In genomic region chr2:127889979-127890378, GRCm38 (mm10) we compare ENCODE assay signal across 16 mouse cellular contexts. TPM values are rescaled to one million over a fixed set of nuclear protein-coding genes. Genes with fewer than 3 reads are reported as not detected.
DNase-seq lines count a peak whose midpoint lies in the region; ATAC-seq and TF ChIP-seq lines count a peak whose summit lies in the region.
"Had no signal": no experiment of that assay in that cellular context is flagged by ENCODE, and none has a peak within 500 bp of the region (broad histone marks: within the 10 kb centered on the region; RNA-seq: fewer than 3 reads in every experiment).

No protein-coding gene starts in this region.

- H3K4me1 ChIP-seq in lung, postnatal 0 days (ENCODE audit: insufficient read depth, low read depth, low read length): peaks cover 10% of the 10 kb centered on the region; the same call in 1 of the 2 replicates
- 0 out of 2 replicates have a peak, but pooled peaks cover 5% of the 10 kb centered on the region for H3K4me1 ChIP-seq in intestine, postnatal 0 days (replicated peaks; ENCODE audit: control insufficient read depth, insufficient read depth, low read length)
- peaks cover 3% of the 10 kb centered on the region for H3K4me1 ChIP-seq in stomach, postnatal 0 days (replicated peaks; ENCODE audit: control insufficient read depth, insufficient read depth)
- H3K4me1 ChIP-seq: embryonic facial prominence, embryonic 12.5 days; hindbrain, embryonic 12.5 days had no signal

- WGBS in lung, postnatal 0 days: 63% methylated on average over 5 of the region's 5 CpGs
- WGBS in intestine, postnatal 0 days: 62% methylated on average over 5 of the region's 5 CpGs
- 82% methylated on average over 5 of the region's 5 CpGs for WGBS in stomach, postnatal 0 days

- H3K27ac ChIP-seq in gastrocnemius, adult 2 months: peak overlapping the region; percentile 39; the same call in 1 of the 2 replicates
- peak overlapping the region; percentile 20; the same call in 1 of the 2 replicates for H3K27ac ChIP-seq in lung, postnatal 0 days (ENCODE audit: low read length)
- H3K27ac ChIP-seq in intestine, postnatal 0 days (ENCODE audit: low read depth, low read length): peak overlapping the region; percentile 54
- H3K27ac ChIP-seq in stomach, postnatal 0 days (replicated peaks): peak overlapping the region; percentile 4; the same call in 1 of the 2 replicates
- H3K27ac ChIP-seq: embryonic facial prominence, embryonic 12.5 days; heart, embryonic 13.5 days; hindbrain, embryonic 12.5 days had no signal

- no peak overlapping the region for H3K4me2 ChIP-seq in lung, postnatal 0 days (replicated peaks; ENCODE audit: low read depth, low read length)
- no peak overlapping the region for H3K4me2 ChIP-seq in intestine, postnatal 0 days (replicated peaks; ENCODE audit: low read depth)
- no peak overlapping the region for H3K4me2 ChIP-seq in stomach, postnatal 0 days (replicated peaks; ENCODE audit: low read depth)
- H3K4me2 ChIP-seq: embryonic facial prominence, embryonic 12.5 days; heart, embryonic 13.5 days; hindbrain, embryonic 12.5 days had no signal

- TF ChIP-seq CTCF in gastrocnemius, adult 2 months (IDR thresholded peaks at IDR 0.05): no peak
- TF ChIP-seq CTCF in lung, postnatal 0 days (IDR thresholded peaks at IDR 0.05): no peak
- no peak for TF ChIP-seq CTCF in intestine, postnatal 0 days (IDR thresholded peaks at IDR 0.05; ENCODE audit: low read depth)
- TF ChIP-seq CTCF in stomach, postnatal 0 days (IDR thresholded peaks at IDR 0.05; ENCODE audit: low read depth): no peak

- no peak for ATAC-seq in lung, postnatal 0 days
- no peak for ATAC-seq in intestine, postnatal 0 days
- ATAC-seq in stomach, postnatal 0 days (ENCODE audit: low FRiP score, low TSS enrichment): no peak

- no peaks in the 10 kb centered on the region for H3K27me3 ChIP-seq in lung, postnatal 0 days (replicated peaks; ENCODE audit: insufficient read depth, low read length)
- peaks cover 15% of the 10 kb centered on the region for H3K27me3 ChIP-seq in intestine, postnatal 0 days (replicated peaks; ENCODE audit: control insufficient read depth, insufficient read depth, low read length)
- H3K27me3 ChIP-seq in stomach, postnatal 0 days (ENCODE audit: control insufficient read depth, insufficient read depth, low read length): no peaks in the 10 kb centered on the region
- H3K27me3 ChIP-seq: embryonic facial prominence, embryonic 12.5 days had no signal

- DNase-seq in gastrocnemius, adult 2 months: no peak
- no peak for DNase-seq in gastrocnemius, postnatal 10 days
- DNase-seq in lung, postnatal 0 days (ENCODE audit: low spot score): no peak
- DNase-seq in lung, postnatal 10 days: no peak
- no peak for DNase-seq in stomach, postnatal 0 days (ENCODE audit: low spot score)
- no peak for DNase-seq in spleen, adult 12 weeks (ENCODE audit: low spot score)
- no peak for DNase-seq in cerebellum, adult 11 months

- intact Hi-C loops in gastrocnemius, adult 2 months (cut with DNase I): loop anchor here (1.0 to 2.0 kb wide), 3 partner anchors 232 to 683 kb away; no protein-coding TSS in a partner anchor

- no peaks in the 10 kb centered on the region for H3K9me3 ChIP-seq in lung, postnatal 0 days (ENCODE audit: low read length)
- H3K9me3 ChIP-seq in intestine, postnatal 0 days (ENCODE audit: control insufficient read depth): no peaks in the 10 kb centered on the region
- no peaks in the 10 kb centered on the region for H3K9me3 ChIP-seq in stomach, postnatal 0 days (ENCODE audit: control insufficient read depth, low read length)
- H3K9me3 ChIP-seq: embryonic facial prominence, embryonic 12.5 days; heart, embryonic 13.5 days; hindbrain, embryonic 12.5 days had no signal

- TF ChIP-seq EP300 in lung, postnatal 0 days (IDR thresholded peaks at IDR 0.05): no peak
- no peak for TF ChIP-seq EP300 in stomach, postnatal 0 days (optimal IDR thresholded peaks at IDR 0.05)

- no peak overlapping the region for H3K9ac ChIP-seq in lung, postnatal 0 days (replicated peaks; ENCODE audit: low read depth)
- no peak overlapping the region for H3K9ac ChIP-seq in intestine, postnatal 0 days (ENCODE audit: low read depth, low read length)
- no peak overlapping the region for H3K9ac ChIP-seq in stomach, postnatal 0 days (ENCODE audit: low read length)
- H3K9ac ChIP-seq: embryonic facial prominence, embryonic 12.5 days; heart, embryonic 13.5 days; hindbrain, embryonic 12.5 days had no signal

- H3K36me3 ChIP-seq in lung, postnatal 0 days (ENCODE audit: insufficient read depth, low read length): no peaks in the 10 kb centered on the region
- H3K36me3 ChIP-seq in intestine, postnatal 0 days (ENCODE audit: control insufficient read depth, insufficient read depth): no peaks in the 10 kb centered on the region
- no peaks in the 10 kb centered on the region for H3K36me3 ChIP-seq in stomach, postnatal 0 days (ENCODE audit: control insufficient read depth, insufficient read depth, low read length)
- H3K36me3 ChIP-seq: embryonic facial prominence, embryonic 12.5 days; heart, embryonic 13.5 days; hindbrain, embryonic 12.5 days had no signal

- H3K4me3 ChIP-seq in gastrocnemius, adult 2 months: no peak overlapping the region
- H3K4me3 ChIP-seq in lung, postnatal 0 days (ENCODE audit: low read depth, low read length): no peak overlapping the region
- no peak overlapping the region for H3K4me3 ChIP-seq in intestine, postnatal 0 days (ENCODE audit: low read depth, low read length)
- no peak overlapping the region for H3K4me3 ChIP-seq in stomach, postnatal 0 days (ENCODE audit: low read depth, low read length)
- H3K4me3 ChIP-seq: embryonic facial prominence, embryonic 12.5 days; heart, embryonic 13.5 days; hindbrain, embryonic 12.5 days had no signal

RNA-seq across cellular contexts. Expression of gene Acoxl, which starts 51.3 kb away (rescaled TPM):
- under 1 TPM in 1 of 2 experiments, not detected in 1; 0.20 TPM for total RNA-seq in gastrocnemius, adult 2 months (2021)
- under 1 TPM; 0.11 to 0.14 TPM for total RNA-seq in gastrocnemius, postnatal 10 days (2021)
- polyA plus RNA-seq in lung, postnatal 0 days (2015; fragmentation: Nextera tagmentation; extraction: Ambion mirVana): 16.1 and 17.0 TPM in 2 replicates
- 0.13 and 0.25 TPM in 2 replicates for polyA plus RNA-seq in intestine, postnatal 0 days (2015; fragmentation: Nextera tagmentation; extraction: Ambion mirVana)
- polyA plus RNA-seq in stomach, postnatal 0 days (2015; fragmentation: Nextera tagmentation; extraction: Ambion mirVana): 0.13 and 0.17 TPM in 2 replicates
- total RNA-seq: heart, postnatal 4 days had no signal
- polyA plus RNA-seq: C2C12; cortical plate, adult 2 months; forebrain, embryonic 16.5 days had no signal

RNA-seq across cellular contexts. Expression of gene Bub1, which starts 58.3 kb away (rescaled TPM):
- not detected for total RNA-seq in gastrocnemius, adult 2 months (2021)
- 1 to 10 TPM; 3.7 to 5.1 TPM for total RNA-seq in gastrocnemius, postnatal 10 days (2021)
- 1.4 and 2.6 TPM in 2 replicates for polyA plus RNA-seq in lung, postnatal 0 days (2015; fragmentation: Nextera tagmentation; extraction: Ambion mirVana)
- 5.1 and 6.3 TPM in 2 replicates for polyA plus RNA-seq in intestine, postnatal 0 days (2015; fragmentation: Nextera tagmentation; extraction: Ambion mirVana)
- polyA plus RNA-seq in stomach, postnatal 0 days (2015; fragmentation: Nextera tagmentation; extraction: Ambion mirVana): 5.3 and 6.5 TPM in 2 replicates
- total RNA-seq: gastrocnemius, adult 18-20 months had no signal

Comparison
In these comparisons a context has a peak if more than half of its experiments do, and no peak if none do; other contexts are left out.
1. H3K27ac ChIP-seq: peak in every context shown above with its lines; median percentile 54 in intestine, postnatal 0 days; 39 in gastrocnemius, adult 2 months; 20 in lung, postnatal 0 days; 4 in stomach, postnatal 0 days.
2. RNA of gene Acoxl, which starts 51.3 kb away (polyA plus RNA-seq): 16.1 to 17.0 TPM in lung, postnatal 0 days; 0.13 to 0.25 TPM in intestine, postnatal 0 days and 0.13 to 0.17 TPM in stomach, postnatal 0 days; every median in the first group is over 10 times any median in the second.